Mouse (Mus musculus) megakaryocyte progenitor cell, adult 5-6 weeks (primary cell): ENCODE results near the gene Neu2. TPM values are rescaled to one million over a fixed set of nuclear protein-coding genes. Genes with fewer than 3 reads are reported as not detected.

Source experiments
- ATAC-seq: replicated peaks from 2 replicates; pipeline ENCODE4 v1.8.0; 2016; ENCODE audit warnings: mild to moderate bottlenecking, moderate TSS enrichment, inconsistent platforms; ENCODE audit not compliant: poor library complexity
- total RNA-seq, 2 experiments: library from RNA; stranded (forward) in 1 of 2; stranded (reverse) in 1 of 2; fragments of 157-497, 149-512 nt in 1 of 2; fragments of 200-1000 nt in 1 of 2; gene quantifications; 2 replicates each; pipeline versions ENCODE4 v1.2.3 to v1.2.4; 2015 to 2017

The Neu2 gene
- total RNA-seq, 2 experiments from 2014 or later, result not detected

GRCm38 (mm10) chr1:87643016-87643415 lies 133.3 kb downstream of the Neu2 start:
- no peak for ATAC-seq

- ATAC-seq, result 0 out of 2 replicates have a peak, but pooled peaks have one; percentile 29
Measured at GRCm38 (mm10) chr1:87645041-87645440, 135.4 kb downstream of the Neu2 start.

GRCm38 (mm10) chr1:87645748-87646147 lies 136.1 kb downstream of the Neu2 start:
- ATAC-seq, result peak; percentile 11; the same call in 1 of the 2 replicates

Other genes with a start within 250 kb of the Neu2 start
- gene Efhd1, start 245.5 kb upstream of the Neu2 start, total RNA-seq (2015), result not detected in 2 replicates
- gene Efhd1, start 245.5 kb upstream of the Neu2 start, total RNA-seq (2017), result not detected in 2 replicates
- gene Gigyf2, start 182.9 kb upstream of the Neu2 start, total RNA-seq (2015), result 53.5 and 60.7 TPM in 2 replicates
- 77.8 and 103 TPM in 2 replicates for gene Gigyf2, start 182.9 kb upstream of the Neu2 start, total RNA-seq (2017)
- not detected in 2 replicates for gene Kcnj13, start 115.2 kb upstream of the Neu2 start, total RNA-seq (2015)
- not detected in 2 replicates for gene Kcnj13, start 115.2 kb upstream of the Neu2 start, total RNA-seq (2017)
- gene Snorc, start 39.6 kb upstream of the Neu2 start, total RNA-seq (2015), result not detected in 2 replicates
- not detected in 2 replicates for gene Snorc, start 39.6 kb upstream of the Neu2 start, total RNA-seq (2017)
- not detected in 2 replicates for gene Ngef, start 64.0 kb downstream of the Neu2 start, total RNA-seq (2015)
- gene Ngef, start 64.0 kb downstream of the Neu2 start, total RNA-seq (2017), result not detected in 2 replicates
- gene Inpp5d, start 110.4 kb downstream of the Neu2 start, total RNA-seq (2015), result 57.6 and 66.3 TPM in 2 replicates
- 67.8 and 85.6 TPM in 2 replicates for gene Inpp5d, start 110.4 kb downstream of the Neu2 start, total RNA-seq (2017)
- 21.4 and 24.8 TPM in 2 replicates for gene Atg16l1, start 246.0 kb downstream of the Neu2 start, total RNA-seq (2015)
- 30.2 and 40.9 TPM in 2 replicates for gene Atg16l1, start 246.0 kb downstream of the Neu2 start, total RNA-seq (2017)